Mouse (Mus musculus): Measurements from ENCODE around the gene Ergic1. TPM values are rescaled to one million over a fixed set of nuclear protein-coding genes. Genes with fewer than 3 reads are reported as not detected.

Gene Ergic1
- polyA plus RNA-seq, 1 experiment: 35.7 TPM

GRCm38 (mm10) chr17:26618498-26618897 lies 57.2 kb downstream of the Ergic1 start:
- TF ChIP-seq GATA1 (IDR thresholded peaks at IDR 0.05; ENCODE audit: low read length): no peak

GRCm38 (mm10) chr17:26619577-26619976 lies 58.3 kb downstream of the Ergic1 start:
- no peak for TF ChIP-seq GATA1 (IDR thresholded peaks at IDR 0.05; ENCODE audit: low read length)

GRCm38 (mm10) chr17:26620292-26620691 lies 59.0 kb downstream of the Ergic1 start:
- TF ChIP-seq GATA1 (IDR thresholded peaks at IDR 0.05; ENCODE audit: low read length): no peak

GRCm38 (mm10) chr17:26620786-26621766 lies 59.8 kb downstream of the Ergic1 start:
- TF ChIP-seq GATA1 (IDR thresholded peaks at IDR 0.05; ENCODE audit: low read length): no peak

- TF ChIP-seq GATA1 (IDR thresholded peaks at IDR 0.05; ENCODE audit: low read length): no peak
Observed at GRCm38 (mm10) chr17:26621912-26622311, 60.6 kb downstream of the Ergic1 start.

GRCm38 (mm10) chr17:26623991-26624390 lies 62.7 kb downstream of the Ergic1 start:
- no peak for TF ChIP-seq GATA1 (IDR thresholded peaks at IDR 0.05; ENCODE audit: low read length)

- no peak for TF ChIP-seq GATA1 (IDR thresholded peaks at IDR 0.05; ENCODE audit: low read length)
Observed at GRCm38 (mm10) chr17:26624999-26625398, 63.7 kb downstream of the Ergic1 start.

GRCm38 (mm10) chr17:26625521-26626010 lies 64.3 kb downstream of the Ergic1 start:
- TF ChIP-seq GATA1 (IDR thresholded peaks at IDR 0.05; ENCODE audit: low read length): no peak

GRCm38 (mm10) chr17:26628479-26628878 lies 67.2 kb downstream of the Ergic1 start:
- no peak for TF ChIP-seq GATA1 (IDR thresholded peaks at IDR 0.05; ENCODE audit: low read length)

GRCm38 (mm10) chr17:26628936-26629335 lies 67.6 kb downstream of the Ergic1 start:
- no peak for TF ChIP-seq GATA1 (IDR thresholded peaks at IDR 0.05; ENCODE audit: low read length)

GRCm38 (mm10) chr17:26631811-26632327 lies 70.6 kb downstream of the Ergic1 start:
- TF ChIP-seq GATA1 (IDR thresholded peaks at IDR 0.05; ENCODE audit: low read length): no peak

- no peak for TF ChIP-seq GATA1 (IDR thresholded peaks at IDR 0.05; ENCODE audit: low read length)
Observed at GRCm38 (mm10) chr17:26633186-26633585, 71.9 kb downstream of the Ergic1 start.

GRCm38 (mm10) chr17:26633926-26634325 lies 72.6 kb downstream of the Ergic1 start:
- no peak for TF ChIP-seq GATA1 (IDR thresholded peaks at IDR 0.05; ENCODE audit: low read length)

- no peak for TF ChIP-seq GATA1 (IDR thresholded peaks at IDR 0.05; ENCODE audit: low read length)
Observed at GRCm38 (mm10) chr17:26634539-26634938, 73.2 kb downstream of the Ergic1 start.

GRCm38 (mm10) chr17:26635951-26636350 lies 74.7 kb downstream of the Ergic1 start:
- no peak for TF ChIP-seq GATA1 (IDR thresholded peaks at IDR 0.05; ENCODE audit: low read length)

- no peak for TF ChIP-seq GATA1 (IDR thresholded peaks at IDR 0.05; ENCODE audit: low read length)
Observed at GRCm38 (mm10) chr17:26637851-26638250, 76.6 kb downstream of the Ergic1 start.

- TF ChIP-seq GATA1 (IDR thresholded peaks at IDR 0.05; ENCODE audit: low read length): no peak
Observed at GRCm38 (mm10) chr17:26638655-26639054, 77.4 kb downstream of the Ergic1 start.
